Mouse (Mus musculus) left cerebral cortex, adult 2 months (tissue): ENCODE measurements around the gene Sorl1. TPM values are rescaled to one million over a fixed set of nuclear protein-coding genes. Genes with fewer than 3 reads are reported as not detected.

ENCODE experiments used
- DNase-seq, 2 experiments: peaks; one replicate each; pipeline ENCODE4 v3.0.0; 2021 to 2022; ENCODE audit warnings: low spot score in 2 of 2, mixed read lengths in 1 of 2; ENCODE audit errors: extremely low spot score in 1 of 2
- H3K27ac ChIP-seq: fragments of 200-600 bp; 2 replicates; pipeline ENCODE4 v1.8.1; 2022
- H3K4me3 ChIP-seq: fragments of 200-600 bp; 2 replicates; pipeline ENCODE4 v1.8.1; 2022
- CTCF ChIP-seq: fragments of 200-600 bp; IDR thresholded peaks from 2 replicates; pipeline ENCODE4 v1.8.1; 2022; ENCODE audit warnings: antibody characterized with exemption, mild to moderate bottlenecking, moderate library complexity
- intact Hi-C: fragments of 180-260 bp; cut with DNase I; formaldehyde crosslinking; loops from one replicate; pipeline ENCODE4 v1.15.1; 2025
- total RNA-seq, 2 experiments: library from RNA; stranded (reverse); gene quantifications; 2 replicates each; pipeline ENCODE4 v1.2.3; 2021

Sorl1 gene
- total RNA-seq, 2 experiments from 2014 or later: 238 to 239 TPM

- no peak for TF ChIP-seq CTCF
- intact Hi-C loops: loop anchor here (5.0 kb wide), 2 partner anchors 130 to 200 kb away; no protein-coding TSS in a partner anchor
- Histone ChIP-seq H3K4me3 (no peak overlapping the region), H3K27ac (no peak overlapping the region)
- no peak for DNase-seq
Observed at GRCm38 (mm10) chr9:41937341-41937966, 186.6 kb downstream of the Sorl1 start.

- no peak overlapping the region for H3K4me3 ChIP-seq
- TF ChIP-seq CTCF: no peak
- DNase-seq: no peak
- intact Hi-C loops: loop anchor here (5.0 kb wide), 2 partner anchors 129 to 199 kb away; no protein-coding TSS in a partner anchor
- no peak overlapping the region for H3K27ac ChIP-seq
Observed at GRCm38 (mm10) chr9:41936598-41936997, 187.5 kb downstream of the Sorl1 start.

- no peak for TF ChIP-seq CTCF
- peak overlapping the region; percentile 49 for H3K4me3 ChIP-seq
- DNase-seq: no peak
- H3K27ac ChIP-seq: peak overlapping the region; percentile 28
- intact Hi-C loops: loop anchor here (5.0 kb wide), 2 partner anchors 129 to 199 kb away; no protein-coding TSS in a partner anchor
Observed at GRCm38 (mm10) chr9:41935979-41936378, 188.1 kb downstream of the Sorl1 start.

GRCm38 (mm10) chr9:41935373-41935971, 188.6 kb downstream of the Sorl1 start:
- intact Hi-C loops: loop anchor here (5.0 kb wide), 2 partner anchors 128 to 198 kb away; no protein-coding TSS in a partner anchor
- peak overlapping the region; percentile 49 for H3K4me3 ChIP-seq
- TF ChIP-seq CTCF: no peak
- H3K27ac ChIP-seq: peak overlapping the region; percentile 74
- peak; percentile 53 to 59 for DNase-seq

DNA sequence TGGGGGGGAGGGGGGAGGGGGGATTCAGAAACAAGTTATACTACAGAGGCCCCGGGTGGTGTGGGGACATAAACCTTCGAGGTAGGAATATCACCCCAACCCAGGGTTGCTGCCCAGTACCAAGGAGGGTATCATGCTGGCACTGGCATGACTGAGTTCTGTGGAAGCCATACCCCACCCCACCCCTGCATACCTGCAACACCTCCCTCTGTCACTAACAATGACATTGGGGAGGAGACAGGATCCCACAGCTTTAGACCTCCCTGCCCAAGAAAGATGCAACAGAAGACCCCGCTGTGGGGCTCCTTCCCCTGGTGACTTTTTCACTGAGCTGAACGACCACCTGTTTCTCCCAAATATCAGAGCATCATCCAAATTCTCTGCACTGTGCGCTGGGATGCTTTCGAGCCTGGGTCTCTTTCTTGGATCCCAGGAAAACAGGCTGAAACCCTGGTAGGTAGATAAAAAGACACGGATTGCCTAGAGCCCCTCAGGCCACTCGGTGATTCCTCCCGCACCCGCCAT, 189.2 kb downstream of the Sorl1 start:
- peak overlapping the region; percentile 49 for H3K4me3 ChIP-seq
- intact Hi-C loops: loop anchor here (5.0 kb wide), 2 partner anchors 128 to 198 kb away; no protein-coding TSS in a partner anchor
- DNase-seq: no peak
- no peak for TF ChIP-seq CTCF
- H3K27ac ChIP-seq: peak overlapping the region; percentile 74

DNA sequence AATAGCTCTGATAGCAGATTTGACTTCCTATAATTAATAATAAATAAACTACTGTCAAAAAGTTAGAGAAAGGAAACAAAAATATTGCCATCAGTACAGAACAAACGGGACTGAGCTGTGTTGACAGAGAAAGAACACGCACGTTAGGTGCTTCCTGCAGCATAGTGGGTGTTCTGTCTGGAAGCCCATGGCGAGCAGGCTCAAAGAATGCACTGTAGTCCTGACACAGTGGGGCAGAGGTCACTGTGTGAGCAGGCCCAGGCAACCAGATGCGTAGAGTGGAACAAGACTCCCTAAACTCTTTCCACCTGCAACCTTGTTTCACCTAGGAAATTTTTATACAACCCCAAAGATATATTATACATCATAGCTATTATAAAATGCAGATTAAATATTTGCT, 194.1 kb downstream of the Sorl1 start:
- intact Hi-C loops: no loop called here
- Histone ChIP-seq H3K27ac (no peak overlapping the region), H3K4me3 (no peak overlapping the region)
- no peak for DNase-seq
- TF ChIP-seq CTCF: no peak

GRCm38 (mm10) chr9:41925721-41926120, 198.4 kb downstream of the Sorl1 start:
- no peak for TF ChIP-seq CTCF
- Histone ChIP-seq H3K4me3 (no peak overlapping the region), H3K27ac (no peak overlapping the region)
- no peak for DNase-seq
- intact Hi-C loops: no loop called here

- Histone ChIP-seq H3K4me3 (no peak overlapping the region), H3K27ac (no peak overlapping the region)
- no peak for TF ChIP-seq CTCF
- intact Hi-C loops: no loop called here
- DNase-seq: no peak
Observed at GRCm38 (mm10) chr9:41924140-41924539, 200.0 kb downstream of the Sorl1 start.

DNA sequence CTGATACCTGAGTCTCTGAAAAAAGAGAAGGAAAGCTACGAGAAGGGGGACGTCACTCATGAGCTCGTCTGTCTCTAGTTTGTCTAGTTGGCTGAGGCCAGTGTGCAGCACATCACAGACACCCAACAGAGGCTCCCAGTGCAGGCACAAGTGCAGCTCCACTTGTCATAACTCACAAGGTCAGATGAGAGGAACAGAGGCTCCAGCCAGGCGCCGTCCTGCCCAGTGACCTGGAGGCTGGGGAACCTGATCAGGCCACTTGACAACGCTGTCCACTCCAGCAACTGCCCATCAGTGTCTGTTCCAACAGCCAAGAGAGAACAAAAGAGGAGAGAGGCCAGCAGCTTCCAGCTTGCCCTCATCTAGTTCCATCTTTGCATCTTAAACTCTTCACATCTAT, 201.7 kb downstream of the Sorl1 start:
- intact Hi-C loops: no loop called here
- TF ChIP-seq CTCF: no peak
- Histone ChIP-seq H3K27ac (no peak overlapping the region), H3K4me3 (no peak overlapping the region)
- DNase-seq: no peak

GRCm38 (mm10) chr9:41918657-41919380, 205.3 kb downstream of the Sorl1 start:
- Histone ChIP-seq H3K4me3 (no peak overlapping the region), H3K27ac (peak overlapping the region; percentile 55)
- no peak for DNase-seq
- no peak; the same call in 1 of the 2 replicates for TF ChIP-seq CTCF
- intact Hi-C loops: no loop called here

DNA sequence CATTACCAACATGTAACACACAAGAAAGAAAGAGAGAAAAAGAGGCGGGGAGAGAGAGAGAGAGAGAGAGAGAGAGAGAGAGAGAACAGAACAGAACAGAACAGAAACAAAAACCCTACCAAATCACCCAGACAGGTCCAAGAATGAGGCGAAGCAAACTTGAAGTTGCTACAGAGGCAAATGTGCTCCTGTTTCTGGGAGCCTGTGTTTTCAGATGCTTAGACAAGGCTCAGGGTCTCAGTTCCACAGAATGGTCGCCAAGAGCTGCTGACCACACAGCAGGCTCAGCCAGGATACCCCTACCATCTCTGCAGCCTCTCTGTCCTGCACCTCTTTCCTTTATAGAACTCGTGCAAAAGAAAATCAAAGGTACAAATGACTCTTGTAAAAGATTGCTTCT, 205.9 kb downstream of the Sorl1 start:
- Histone ChIP-seq H3K27ac (no peak overlapping the region), H3K4me3 (no peak overlapping the region)
- TF ChIP-seq CTCF: no peak
- intact Hi-C loops: no loop called here
- DNase-seq: no peak

DNA sequence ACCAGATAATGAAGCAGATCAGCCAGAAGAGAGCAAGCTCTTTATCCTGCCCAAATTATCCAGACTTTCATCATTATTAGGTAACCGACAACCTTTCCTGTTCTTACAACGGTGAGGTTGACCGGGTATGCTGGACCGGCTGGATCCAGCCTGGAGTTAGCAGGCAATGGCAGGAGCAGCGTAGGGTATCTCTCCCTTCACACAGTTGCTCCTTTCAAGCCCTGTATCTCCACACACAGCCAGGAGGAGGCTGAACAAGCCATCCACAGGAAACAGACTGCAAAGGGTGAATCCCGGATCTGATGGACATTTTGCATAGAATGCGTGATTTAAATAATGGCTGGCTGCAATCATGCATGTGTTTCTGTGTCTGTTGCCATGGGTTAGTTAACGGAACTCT, 208.5 kb downstream of the Sorl1 start:
- H3K27ac ChIP-seq: no peak overlapping the region
- intact Hi-C loops: no loop called here
- DNase-seq: no peak
- no peak for TF ChIP-seq CTCF
- no peak overlapping the region for H3K4me3 ChIP-seq

Other genes with a start within 250 kb of the Sorl1 start
- gene Sc5d, start 140.0 kb upstream of the Sorl1 start, total RNA-seq: 10 to 100 TPM; 49.8 to 54.7 TPM